Mouse (Mus musculus): Measurements from ENCODE around the gene Mettl21c. TPM values are rescaled to one million over a fixed set of nuclear protein-coding genes. Genes with fewer than 3 reads are reported as not detected.

Mettl21c gene
- polyA plus RNA-seq, 1 experiment: not detected

DNA sequence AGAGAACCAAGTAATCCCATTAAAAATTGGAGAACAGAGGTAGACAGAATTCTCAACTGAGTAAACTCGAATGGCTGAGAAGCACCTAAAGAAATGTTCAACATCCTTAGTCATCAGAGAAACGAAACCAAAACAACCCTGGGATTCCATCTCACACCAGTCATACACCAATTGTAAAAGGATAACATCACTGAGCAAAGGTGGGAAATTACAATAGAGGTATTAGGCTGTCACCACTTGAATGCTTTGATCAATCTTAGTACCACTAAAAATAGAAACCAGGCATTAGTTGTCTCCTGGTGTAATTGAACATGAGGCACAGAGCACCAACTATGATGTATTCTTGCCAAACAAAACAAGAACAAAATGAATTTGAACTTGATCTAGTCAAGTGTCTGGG lies 12.4 kb upstream of the Mettl21c start:
- no peaks in the 10 kb centered on the region for H3K27me3 ChIP-seq (replicated peaks)
- no peaks in the 10 kb centered on the region for H3K9me3 ChIP-seq
- no peaks in the 10 kb centered on the region for H3K4me1 ChIP-seq
- H3K4me3 ChIP-seq (replicated peaks): no peak overlapping the region
- no peaks in the 10 kb centered on the region for H3K36me3 ChIP-seq (replicated peaks; ENCODE audit: low read length)
- no peak for TF ChIP-seq FLI1 (IDR thresholded peaks at IDR 0.05; ENCODE audit: low read length)
- TF ChIP-seq GATA1 (IDR thresholded peaks at IDR 0.05; ENCODE audit: borderline replicate concordance, low read length): no peak

DNA sequence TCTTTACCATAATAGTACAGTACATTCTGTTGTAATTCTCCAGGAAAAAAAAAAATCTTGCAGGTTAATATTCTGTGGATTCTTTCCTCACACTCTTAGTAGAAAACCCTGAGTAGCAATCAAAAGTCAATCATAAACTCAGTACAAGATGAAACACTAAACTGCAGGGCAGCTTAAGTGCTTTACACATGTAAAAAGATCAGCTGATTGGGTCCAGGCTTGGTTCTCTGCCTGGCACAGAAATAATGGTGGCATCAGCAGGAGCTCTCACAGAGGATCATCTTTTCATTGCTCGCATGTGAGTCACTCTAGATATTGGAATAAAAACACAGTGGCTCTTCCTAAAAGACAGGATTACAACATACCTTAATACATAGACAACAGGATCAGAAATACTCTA lies 7.8 kb upstream of the Mettl21c start:
- no peak for TF ChIP-seq GATA1 (IDR thresholded peaks at IDR 0.05; ENCODE audit: borderline replicate concordance, low read length)
- TF ChIP-seq FLI1 (IDR thresholded peaks at IDR 0.05; ENCODE audit: low read length): no peak
- H3K27me3 ChIP-seq (replicated peaks): peaks cover 2% of the 10 kb centered on the region
- H3K4me1 ChIP-seq: no peaks in the 10 kb centered on the region
- no peaks in the 10 kb centered on the region for H3K36me3 ChIP-seq (replicated peaks; ENCODE audit: low read length)
- no peaks in the 10 kb centered on the region for H3K9me3 ChIP-seq
- H3K4me3 ChIP-seq (replicated peaks): no peak overlapping the region

DNA sequence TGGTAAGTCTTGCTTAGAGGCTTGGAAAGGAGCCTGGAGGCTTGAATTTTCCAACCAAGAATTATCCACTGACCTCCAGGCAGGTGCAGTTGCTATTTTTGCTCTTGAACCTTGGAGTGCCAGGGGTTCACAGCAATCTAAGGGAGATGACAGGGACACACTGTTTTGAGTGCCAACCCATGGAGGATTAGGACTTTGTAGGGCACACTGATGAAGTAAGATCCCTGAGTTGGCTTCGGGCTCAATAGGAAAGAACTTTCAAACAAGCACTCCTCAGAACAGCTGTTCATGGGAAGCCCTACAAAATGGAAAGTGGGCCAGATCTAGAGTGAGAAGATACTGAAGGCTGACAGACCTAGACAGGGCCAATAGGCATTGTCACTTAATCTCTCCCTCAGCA lies 2.8 kb upstream of the Mettl21c start:
- no peak for TF ChIP-seq FLI1 (IDR thresholded peaks at IDR 0.05; ENCODE audit: low read length)
- no peak for TF ChIP-seq GATA1 (IDR thresholded peaks at IDR 0.05; ENCODE audit: borderline replicate concordance, low read length)
- H3K4me3 ChIP-seq (replicated peaks): no peak overlapping the region
- peaks cover 8% of the 10 kb centered on the region for H3K27me3 ChIP-seq (replicated peaks)

DNA sequence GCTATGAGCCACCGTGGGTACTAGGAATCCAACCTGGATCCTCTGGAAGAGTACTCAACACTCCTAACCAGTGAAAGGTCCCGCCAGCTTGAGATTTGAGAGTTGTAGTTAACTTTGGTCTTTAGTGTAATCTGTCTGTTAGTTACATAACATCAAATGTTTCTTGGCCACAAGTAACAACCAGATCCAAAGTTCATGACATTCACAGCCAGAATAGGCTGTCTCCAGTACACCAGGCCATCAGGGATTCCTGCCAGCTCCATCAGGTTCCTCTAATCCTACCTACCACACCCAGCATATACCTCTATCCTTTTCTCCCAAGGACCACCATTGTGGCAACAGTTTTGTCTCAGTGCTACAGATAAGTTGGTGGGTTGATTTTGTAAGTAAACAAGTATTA lies 4.3 kb downstream of the Mettl21c start:
- no peaks in the 10 kb centered on the region for H3K9me3 ChIP-seq
- peaks cover 4% of the 10 kb centered on the region for H3K27me3 ChIP-seq (replicated peaks)
- H3K4me3 ChIP-seq (replicated peaks): no peak overlapping the region

More for the DNA sequence above, 2.8 kb upstream of the Mettl21c start:
- Histone ChIP-seq H3K36me3 (replicated peaks; ENCODE audit: low read length) (no peaks in the 10 kb centered on the region), H3K9me3 (no peaks in the 10 kb centered on the region), H3K4me1 (no peaks in the 10 kb centered on the region)

DNA sequence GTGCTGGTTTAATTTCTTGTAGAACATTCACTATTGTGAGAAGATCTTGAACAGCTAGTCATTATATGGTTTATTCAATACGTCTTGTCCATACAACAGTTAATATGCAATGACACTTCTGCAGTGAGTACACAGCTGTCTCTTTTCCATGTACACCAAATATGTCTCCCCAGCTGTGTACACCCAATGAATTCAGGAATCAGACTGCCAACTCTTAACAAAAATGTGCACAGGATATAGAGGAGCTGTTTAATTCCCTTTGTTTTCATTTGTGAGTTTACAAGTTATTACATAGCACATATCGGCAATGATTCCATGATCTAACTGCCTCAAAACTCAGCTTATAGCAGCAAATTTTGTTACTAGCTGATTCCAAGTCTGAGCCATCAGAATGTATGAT lies 15.3 kb downstream of the Mettl21c start:
- Histone ChIP-seq H3K27me3 (replicated peaks) (no peaks in the 10 kb centered on the region), H3K4me3 (replicated peaks) (no peak overlapping the region), H3K9me3 (no peaks in the 10 kb centered on the region), H3K36me3 (replicated peaks; ENCODE audit: low read length) (peaks cover 87% of the 10 kb centered on the region), H3K4me1 (peaks cover 7% of the 10 kb centered on the region)
- TF ChIP-seq GATA1 (IDR thresholded peaks at IDR 0.05; ENCODE audit: borderline replicate concordance, low read length) (no peak), FLI1 (IDR thresholded peaks at IDR 0.05; ENCODE audit: low read length) (no peak)

More for the DNA sequence above, 4.3 kb downstream of the Mettl21c start:
- no peak for TF ChIP-seq GATA1 (IDR thresholded peaks at IDR 0.05; ENCODE audit: borderline replicate concordance, low read length)
- no peak for TF ChIP-seq FLI1 (IDR thresholded peaks at IDR 0.05; ENCODE audit: low read length)
- Histone ChIP-seq H3K4me1 (no peaks in the 10 kb centered on the region), H3K36me3 (replicated peaks; ENCODE audit: low read length) (no peaks in the 10 kb centered on the region)

DNA sequence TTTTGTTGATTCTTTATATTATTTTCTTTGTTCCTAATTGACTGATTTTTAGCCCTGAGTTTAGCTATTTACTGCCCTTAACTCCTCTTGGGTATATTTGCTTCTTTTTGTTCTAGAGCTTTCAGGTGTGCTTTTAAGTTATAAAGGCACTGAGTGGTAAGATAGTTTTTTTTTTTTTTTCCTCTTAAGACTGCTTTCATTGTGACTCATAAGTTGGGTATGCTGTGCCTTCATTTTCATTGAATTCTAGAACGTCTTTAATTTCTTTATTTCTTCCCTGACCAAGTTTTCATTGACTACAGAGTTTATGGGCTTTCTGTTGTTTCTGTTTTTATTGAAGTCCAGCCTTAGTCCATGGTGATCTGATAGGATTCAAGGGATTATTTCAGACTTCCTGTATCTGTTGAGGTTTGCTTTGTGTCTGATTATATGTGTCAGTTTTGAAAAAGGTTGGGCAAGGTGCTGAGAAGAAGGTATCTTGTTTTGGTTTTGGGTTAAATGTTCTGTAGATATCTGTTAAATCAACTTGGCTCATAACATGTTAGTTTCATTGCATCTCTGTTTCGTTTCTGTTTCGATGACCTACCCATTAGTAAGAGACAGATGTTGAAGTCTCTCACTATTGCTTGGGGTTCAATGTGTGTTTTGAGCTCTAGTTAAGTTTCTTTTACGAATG lies 22.8 kb downstream of the Mettl21c start:
- TF ChIP-seq GATA1 (IDR thresholded peaks at IDR 0.05; ENCODE audit: borderline replicate concordance, low read length) (no peak), FLI1 (IDR thresholded peaks at IDR 0.05; ENCODE audit: low read length) (no peak)
- no peaks in the 10 kb centered on the region for H3K4me1 ChIP-seq
- no peaks in the 10 kb centered on the region for H3K27me3 ChIP-seq (replicated peaks)
- H3K36me3 ChIP-seq (replicated peaks; ENCODE audit: low read length): peaks cover 88% of the 10 kb centered on the region
- H3K4me3 ChIP-seq (replicated peaks): no peak overlapping the region
- no peaks in the 10 kb centered on the region for H3K9me3 ChIP-seq

DNA sequence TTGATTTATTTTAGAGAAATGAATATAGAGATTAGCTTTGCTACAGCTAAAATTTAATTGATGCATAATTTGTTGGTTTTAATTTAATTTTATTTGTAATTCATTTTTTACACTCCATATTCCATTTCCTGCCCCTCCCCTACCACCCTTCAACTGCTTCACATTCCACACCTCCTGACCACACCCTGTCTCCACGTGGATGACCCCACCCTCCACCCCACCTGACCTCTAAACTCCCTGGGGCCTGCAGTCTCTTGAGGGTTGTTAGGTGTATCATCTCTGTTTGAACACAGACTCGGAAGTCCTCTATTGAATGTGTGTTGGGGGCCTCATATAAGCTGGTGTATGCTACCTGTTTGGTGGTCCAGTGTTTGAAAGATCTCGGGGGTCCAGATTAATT lies 48.7 kb downstream of the Mettl21c start:
- H3K4me1 ChIP-seq: peaks cover 4% of the 10 kb centered on the region; the same call in 1 of the 2 replicates
- H3K4me3 ChIP-seq (replicated peaks): no peak overlapping the region
- H3K9me3 ChIP-seq: no peaks in the 10 kb centered on the region
- peaks cover 98% of the 10 kb centered on the region for H3K36me3 ChIP-seq (replicated peaks; ENCODE audit: low read length)
- H3K27me3 ChIP-seq (replicated peaks): no peaks in the 10 kb centered on the region
- no peak for TF ChIP-seq GATA1 (IDR thresholded peaks at IDR 0.05; ENCODE audit: borderline replicate concordance, low read length)
- no peak for TF ChIP-seq FLI1 (IDR thresholded peaks at IDR 0.05; ENCODE audit: low read length)

DNA sequence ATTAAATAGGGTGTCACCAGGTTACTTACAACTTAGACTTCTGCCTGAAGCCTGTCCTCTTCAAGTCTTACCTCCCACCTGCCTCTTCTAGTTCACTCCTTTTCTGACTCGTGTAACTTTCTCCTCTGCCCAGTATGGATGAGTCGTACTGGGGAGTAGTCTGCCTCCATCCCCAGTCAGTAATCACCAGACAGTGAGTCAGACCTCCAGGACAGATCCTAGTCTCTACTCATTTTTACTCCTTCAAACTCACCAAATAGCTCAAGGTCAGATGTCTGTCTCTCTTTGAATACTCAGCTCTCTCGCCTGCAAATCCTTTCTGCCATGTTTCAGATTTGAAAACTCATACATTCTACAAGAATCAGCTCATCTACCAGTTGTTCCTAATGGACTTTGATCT lies 50.5 kb downstream of the Mettl21c start:
- Histone ChIP-seq H3K9me3 (no peaks in the 10 kb centered on the region), H3K4me3 (replicated peaks) (no peak overlapping the region), H3K4me1 (peaks cover 4% of the 10 kb centered on the region; the same call in 1 of the 2 replicates), H3K27me3 (replicated peaks) (no peaks in the 10 kb centered on the region), H3K36me3 (replicated peaks; ENCODE audit: low read length) (peaks cover 95% of the 10 kb centered on the region)
- TF ChIP-seq FLI1 (IDR thresholded peaks at IDR 0.05; ENCODE audit: low read length) (no peak), GATA1 (IDR thresholded peaks at IDR 0.05; ENCODE audit: borderline replicate concordance, low read length) (no peak)

DNA sequence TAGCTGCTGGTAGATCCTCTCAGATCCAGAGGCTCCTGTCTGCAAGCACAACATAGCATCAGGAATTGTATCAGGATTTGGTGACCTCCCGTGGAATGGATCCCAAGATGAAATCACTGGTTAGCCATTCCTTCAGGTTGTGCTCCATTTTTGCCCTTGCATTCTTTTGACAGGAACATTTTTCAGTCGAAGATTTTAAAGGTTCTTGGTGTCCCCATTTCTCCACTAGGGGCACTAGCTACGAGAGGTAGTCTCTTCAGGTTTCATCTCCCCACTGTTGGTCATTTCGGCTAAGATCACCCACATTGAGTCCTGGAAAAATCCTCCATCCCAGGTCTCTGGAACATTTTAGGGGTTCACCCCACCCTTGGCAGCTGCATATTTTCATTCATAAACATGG lies 53.1 kb downstream of the Mettl21c start:
- peaks cover 81% of the 10 kb centered on the region for H3K36me3 ChIP-seq (replicated peaks; ENCODE audit: low read length)

DNA sequence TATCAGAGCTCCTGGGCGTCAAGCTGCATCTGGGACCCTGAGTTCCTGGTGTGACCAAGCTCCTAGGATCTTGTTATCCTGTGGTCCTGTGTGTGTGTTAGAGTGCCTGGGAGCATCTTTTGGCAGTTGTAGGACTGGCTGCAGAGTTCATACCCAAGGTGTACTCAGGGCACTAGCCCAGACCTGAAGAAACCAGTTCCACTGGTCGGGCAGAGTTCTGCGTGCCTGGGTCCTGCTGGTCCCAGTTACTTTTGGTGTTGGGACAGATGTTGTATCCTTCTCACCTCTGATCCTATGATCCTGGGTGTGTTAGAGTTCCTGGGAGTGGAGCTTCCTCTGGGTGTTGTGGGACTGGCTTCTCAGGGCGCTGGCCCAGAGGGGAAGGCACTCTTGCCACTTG lies 55.5 kb downstream of the Mettl21c start:
- TF ChIP-seq GATA1 (IDR thresholded peaks at IDR 0.05; ENCODE audit: borderline replicate concordance, low read length): no peak
- no peak for TF ChIP-seq FLI1 (IDR thresholded peaks at IDR 0.05; ENCODE audit: low read length)
- Histone ChIP-seq H3K9me3 (no peaks in the 10 kb centered on the region), H3K27me3 (replicated peaks) (no peaks in the 10 kb centered on the region), H3K4me3 (replicated peaks) (no peak overlapping the region), H3K4me1 (peaks cover 3% of the 10 kb centered on the region; the same call in 1 of the 2 replicates), H3K36me3 (replicated peaks; ENCODE audit: low read length) (peaks cover 77% of the 10 kb centered on the region)

More for the DNA sequence above, 53.1 kb downstream of the Mettl21c start:
- H3K4me3 ChIP-seq (replicated peaks): no peak overlapping the region
- H3K4me1 ChIP-seq: peaks cover 4% of the 10 kb centered on the region; the same call in 1 of the 2 replicates
- no peaks in the 10 kb centered on the region for H3K9me3 ChIP-seq
- TF ChIP-seq FLI1 (IDR thresholded peaks at IDR 0.05; ENCODE audit: low read length) (no peak), GATA1 (IDR thresholded peaks at IDR 0.05; ENCODE audit: borderline replicate concordance, low read length) (no peak)
- no peaks in the 10 kb centered on the region for H3K27me3 ChIP-seq (replicated peaks)

Other genes with a start within 250 kb of the Mettl21c start
- gene Uxs1, start 192.2 kb downstream of the Mettl21c start, polyA plus RNA-seq (2012; ENCODE audit: insufficient read depth, low replicate concordance): 4.2 TPM in 1 of 2 replicates, not detected in the other
- gene Tpp2, start 86.4 kb downstream of the Mettl21c start, polyA plus RNA-seq (2012; ENCODE audit: insufficient read depth, low replicate concordance): 2.4 and 4.2 TPM in 2 replicates
- not detected in 2 replicates for gene Gm8251, start 41.9 kb upstream of the Mettl21c start, polyA plus RNA-seq (2012; ENCODE audit: insufficient read depth, low replicate concordance)
- gene Tex30, start 82.4 kb upstream of the Mettl21c start, polyA plus RNA-seq (2012; ENCODE audit: insufficient read depth, low replicate concordance): 1.4 and 3.0 TPM in 2 replicates
- 4.4 and 5.1 TPM in 2 replicates for gene Kdelc1, start 98.8 kb upstream of the Mettl21c start, polyA plus RNA-seq (2012; ENCODE audit: insufficient read depth, low replicate concordance)
- 5.2 TPM in 1 of 2 replicates, not detected in the other for gene Bivm, start 98.9 kb upstream of the Mettl21c start, polyA plus RNA-seq (2012; ENCODE audit: insufficient read depth, low replicate concordance)
- 1.7 TPM in 1 of 2 replicates, not detected in the other for gene Ercc5, start 127.7 kb upstream of the Mettl21c start, polyA plus RNA-seq (2012; ENCODE audit: insufficient read depth, low replicate concordance)
- not detected in 2 replicates for gene Mettl21e, start 198.9 kb upstream of the Mettl21c start, polyA plus RNA-seq (2012; ENCODE audit: insufficient read depth, low replicate concordance)

All from megakaryocyte, embryonic 14.5 days (primary cell).